Mouse (Mus musculus) lung, adult 2 months (tissue): ENCODE measurements around the gene Papola. TPM values are rescaled to one million over a fixed set of nuclear protein-coding genes. Genes with fewer than 3 reads are reported as not detected.

Experiments
- DNase-seq: peaks from one replicate; pipeline ENCODE4 v3.0.0; 2022
- H3K4me1 ChIP-seq: fragments of 200-500 bp; 2 replicates; pipeline ENCODE4 v1.6.1; 2011; ENCODE audit warnings: low read length; ENCODE audit not compliant: control insufficient read depth, insufficient read depth
- H3K4me3 ChIP-seq: fragments of 200-500 bp; replicated peaks from 2 replicates; pipeline ENCODE3; 2011; ENCODE audit warnings: low read depth, mild to moderate bottlenecking, control low read depth, low read length; ENCODE audit errors: extremely low read depth
- CTCF ChIP-seq: fragments of 200-500 bp; IDR thresholded peaks from 2 replicates; pipeline ENCODE4 v1.5.1; 2011; ENCODE audit warnings: mild to moderate bottlenecking, low read length, control low read depth; ENCODE audit not compliant: insufficient read depth
- POLR2A ChIP-seq: fragments of 200-500 bp; IDR thresholded peaks from 2 replicates; pipeline ENCODE4 v1.6.1; 2011; ENCODE audit warnings: low read depth, mild to moderate bottlenecking, control low read depth, low read length, borderline replicate concordance; ENCODE audit errors: extremely low read depth
- WGBS: fragments of 180-500 bp; shearing (Covaris S2); methylation state at CpG from one replicate; pipeline ENCODE4 v1.1.7; 2018; 5-methylcytosine and 5-hydroxymethylcytosine counted together
- polyA plus RNA-seq: library from polyadenylated mRNA; depleted of rRNA; stranded (reverse); fragments of >200 nt; gene quantifications from 2 replicates; pipeline ENCODE4 v1.2.3, GENCODE M21; 2012; rRNA removed

Gene Papola
- 40.4 and 51.8 TPM in 2 replicates for polyA plus RNA-seq

- Histone ChIP-seq H3K4me3 (peak within 1 kb of the TSS; percentile 83), H3K4me1 (peaks cover 8% of the 10 kb centered on the region)
- no peak for TF ChIP-seq CTCF
- peak; percentile 88 for TF ChIP-seq POLR2A
- peak; percentile 86 for DNase-seq
- WGBS: under 1% methylated on average over 71 of the region's 85 CpGs
Measured at GRCm38 (mm10) chr12:105784196-105784999, at the start of gene Papola. Gene Papola, plus strand, starts transcription at chr12:105784694.

GRCm38 (mm10) chr12:105735226-105735888, 49.1 kb upstream of the Papola start:
- no peaks in the 10 kb centered on the region for H3K4me1 ChIP-seq
- WGBS: 60% methylated on average over 7 of the region's 7 CpGs

GRCm38 (mm10) chr12:105735889-105736251, 48.6 kb upstream of the Papola start:
- Histone ChIP-seq H3K4me1 (no peaks in the 10 kb centered on the region), H3K4me3 (no peak overlapping the region)
- no peak for TF ChIP-seq POLR2A
- TF ChIP-seq CTCF: no peak
- 87% methylated on average over 6 of the region's 6 CpGs for WGBS
- DNase-seq: no peak

More at GRCm38 (mm10) chr12:105735226-105735888, 49.1 kb upstream of the Papola start:
- no peak for DNase-seq
- TF ChIP-seq POLR2A: no peak
- no peak for TF ChIP-seq CTCF
- no peak overlapping the region for H3K4me3 ChIP-seq

- 77% methylated on average over 15 of the region's 15 CpGs for WGBS
- no peak for TF ChIP-seq POLR2A
- no peak for TF ChIP-seq CTCF
Measured at GRCm38 (mm10) chr12:105738316-105739096, 46.0 kb upstream of the Papola start.

GRCm38 (mm10) chr12:105739656-105740055, 44.8 kb upstream of the Papola start:
- TF ChIP-seq POLR2A (no peak), CTCF (no peak)
- H3K4me1 ChIP-seq: no peaks in the 10 kb centered on the region
- WGBS: 78% methylated on average over 8 of the region's 8 CpGs
- no peak for DNase-seq
- H3K4me3 ChIP-seq: no peak overlapping the region

More at GRCm38 (mm10) chr12:105738316-105739096, 46.0 kb upstream of the Papola start:
- H3K4me1 ChIP-seq: no peaks in the 10 kb centered on the region
- DNase-seq: no peak
- no peak overlapping the region for H3K4me3 ChIP-seq

- H3K4me3 ChIP-seq: no peak overlapping the region
- TF ChIP-seq POLR2A: no peak
- 43% methylated on average over 5 of the region's 5 CpGs for WGBS
- no peaks in the 10 kb centered on the region for H3K4me1 ChIP-seq
- no peak for DNase-seq
Measured at GRCm38 (mm10) chr12:105748114-105748513, 36.4 kb upstream of the Papola start.

- no peak for TF ChIP-seq POLR2A
- no peak for TF ChIP-seq CTCF
- H3K4me1 ChIP-seq: no peaks in the 10 kb centered on the region
- WGBS: 71% methylated on average over 10 of the region's 10 CpGs
- no peak overlapping the region for H3K4me3 ChIP-seq
- DNase-seq: no peak
Measured at GRCm38 (mm10) chr12:105753813-105754212, 30.7 kb upstream of the Papola start.

GRCm38 (mm10) chr12:105757816-105758497, 26.5 kb upstream of the Papola start:
- 40% methylated on average over 15 of the region's 15 CpGs for WGBS
- H3K4me1 ChIP-seq: no peaks in the 10 kb centered on the region
- peak; percentile 7 for DNase-seq
- TF ChIP-seq POLR2A: no peak
- TF ChIP-seq CTCF: no peak
- H3K4me3 ChIP-seq: no peak overlapping the region

- no peak for DNase-seq
- TF ChIP-seq CTCF (no peak), POLR2A (no peak)
- no peak overlapping the region for H3K4me3 ChIP-seq
- 72% methylated on average over 2 of the region's 2 CpGs for WGBS
- H3K4me1 ChIP-seq: no peaks in the 10 kb centered on the region
Measured at GRCm38 (mm10) chr12:105758911-105759310, 25.6 kb upstream of the Papola start.
